Mouse (Mus musculus) CD4-positive, CD25-positive, alpha-beta regulatory T cell, adult 2 months (primary cell): ENCODE measurements around the gene Hyal1.
A peak's percentile ranks its signal among the peaks of the same experiment; 100 is the strongest.
"Not testable (repeated sequence)": the region's sequence is repeated elsewhere in the genome, so short reads cannot be mapped to it uniquely, and the experiment has no call there.

Source experiments
- DNase-seq: peaks from one replicate; pipeline ENCODE4 v3.0.0-alpha.2; 2012; ENCODE audit warnings: low read depth, low spot score

The Hyal1 gene

GRCm38 (mm10) chr9:107571534-107572326, 5.0 kb upstream of the Hyal1 start:
- no peak for DNase-seq

GRCm38 (mm10) chr9:107572327-107572662, 4.4 kb upstream of the Hyal1 start:
- no peak for DNase-seq

GRCm38 (mm10) chr9:107573774-107574173, 3.0 kb upstream of the Hyal1 start:
- not testable (repeated sequence) for DNase-seq

GRCm38 (mm10) chr9:107575579-107576356, 959 bp upstream of the Hyal1 start:
- DNase-seq, result no peak

- no peak for DNase-seq
Observed at GRCm38 (mm10) chr9:107577871-107578270, 1.1 kb downstream of the Hyal1 start.

- DNase-seq, result no peak
Observed at GRCm38 (mm10) chr9:107578587-107578986, 1.9 kb downstream of the Hyal1 start, which contains the start of gene Naa80. TSS of gene Naa80 (plus strand) at chr9:107578887.

- no peak for DNase-seq
Observed at GRCm38 (mm10) chr9:107579023-107579900, 2.5 kb downstream of the Hyal1 start.

- DNase-seq, result peak; percentile 92
Observed at GRCm38 (mm10) chr9:107580501-107581317, 4.0 kb downstream of the Hyal1 start, which contains the start of gene Hyal3. TSS of gene Hyal3 (plus strand) at chr9:107580818.

GRCm38 (mm10) chr9:107581584-107581983, 4.9 kb downstream of the Hyal1 start:
- no peak for DNase-seq

GRCm38 (mm10) chr9:107582509-107583062, 5.9 kb downstream of the Hyal1 start:
- DNase-seq, result no peak

GRCm38 (mm10) chr9:107583174-107583573, 6.4 kb downstream of the Hyal1 start:
- no peak for DNase-seq

- no peak for DNase-seq
Observed at GRCm38 (mm10) chr9:107586504-107586903, 9.8 kb downstream of the Hyal1 start.

- DNase-seq, result peak; percentile 99
Observed at GRCm38 (mm10) chr9:107586974-107587832, 10.5 kb downstream of the Hyal1 start, which contains the start of gene Ifrd2. TSS of gene Ifrd2 (plus strand) at chr9:107587642.

- no peak for DNase-seq
Observed at GRCm38 (mm10) chr9:107587833-107588639, 11.3 kb downstream of the Hyal1 start.

GRCm38 (mm10) chr9:107590058-107590772, 13.5 kb downstream of the Hyal1 start:
- no peak for DNase-seq

- no peak for DNase-seq
Observed at GRCm38 (mm10) chr9:107590773-107591060, 14.0 kb downstream of the Hyal1 start.

GRCm38 (mm10) chr9:107593101-107593976, 16.6 kb downstream of the Hyal1 start:
- DNase-seq, result no peak
